Mouse (Mus musculus) embryonic facial prominence, embryonic 14.5 days (tissue): ENCODE data around the gene Mfsd4b3. TPM values are rescaled to one million over a fixed set of nuclear protein-coding genes. Genes with fewer than 3 reads are reported as not detected.
"Not testable (repeated sequence)": the region's sequence is repeated elsewhere in the genome, so short reads cannot be mapped to it uniquely, and the experiment has no call there.

Experiments used
- ATAC-seq: fragments of 200-750 bp; cut with Nextera tagmentation; 2 replicates; pipeline ENCODE4 v1.8.0; 2017; ENCODE audit warnings: low read depth, moderate number of reproducible peaks, moderate TSS enrichment
- DNase-seq: peaks from one replicate; pipeline ENCODE4 v3.0.0-alpha.2; 2015; ENCODE audit warnings: low spot score
- H3K27ac ChIP-seq: fragments of 300-500 bp; sonication (generic); replicated peaks from 2 replicates; pipeline ENCODE4 v1.5.1; 2014; ENCODE audit warnings: low read depth, mild to moderate bottlenecking, low read length, moderate library complexity
- H3K27me3 ChIP-seq: fragments of 300-500 bp; sonication (generic); replicated peaks from 2 replicates; pipeline ENCODE4 v1.6.1; 2014; ENCODE audit warnings: low read length; ENCODE audit not compliant: control insufficient read depth, insufficient read depth
- H3K36me3 ChIP-seq: fragments of 300-500 bp; sonication (generic); 2 replicates; pipeline ENCODE4 v1.6.1; 2014; ENCODE audit warnings: low read length, mixed read lengths; ENCODE audit not compliant: control insufficient read depth, insufficient read depth
- H3K4me1 ChIP-seq: fragments of 300-500 bp; sonication (generic); 2 replicates; pipeline ENCODE4 v1.6.1; 2014; ENCODE audit warnings: antibody characterized with exemption, low read length; ENCODE audit not compliant: control insufficient read depth, insufficient read depth
- H3K4me2 ChIP-seq: fragments of 300-500 bp; sonication (generic); 2 replicates; pipeline ENCODE4 v1.6.1; 2014; ENCODE audit warnings: low read depth, mild to moderate bottlenecking, low read length, moderate library complexity, mixed read lengths
- H3K4me3 ChIP-seq: fragments of 300-500 bp; sonication (generic); 2 replicates; pipeline ENCODE4 v1.5.1; 2014; ENCODE audit warnings: low read depth, mild to moderate bottlenecking, low read length
- H3K9ac ChIP-seq: fragments of 300-500 bp; sonication (generic); 2 replicates; pipeline ENCODE4 v1.6.1; 2014; ENCODE audit warnings: low read depth, mild to moderate bottlenecking, low read length, moderate library complexity, mixed read lengths
- H3K9me3 ChIP-seq: fragments of 300-500 bp; sonication (generic); 2 replicates; pipeline ENCODE4 v1.6.1; 2016; ENCODE audit warnings: low read length; ENCODE audit not compliant: control insufficient read depth
- WGBS: fragments of 180-500 bp; shearing (Covaris S2); extraction: QIAGEN DNeasy Blood & Tissue Kit; methylation state at CpG from one replicate; pipeline ENCODE4 v1.1.7; 2014; 5-methylcytosine and 5-hydroxymethylcytosine counted together
- polyA plus RNA-seq: library from polyadenylated mRNA; unstranded; fragments of >200 nt; fragmentation: Nextera tagmentation; extraction: Ambion mirVana; gene quantifications from 2 replicates; pipeline ENCODE4 v1.2.1, GENCODE M21; 2014

Mfsd4b3 gene
- polyA plus RNA-seq, 1 experiment from 2014 or later, result 0.45 TPM

DNA sequence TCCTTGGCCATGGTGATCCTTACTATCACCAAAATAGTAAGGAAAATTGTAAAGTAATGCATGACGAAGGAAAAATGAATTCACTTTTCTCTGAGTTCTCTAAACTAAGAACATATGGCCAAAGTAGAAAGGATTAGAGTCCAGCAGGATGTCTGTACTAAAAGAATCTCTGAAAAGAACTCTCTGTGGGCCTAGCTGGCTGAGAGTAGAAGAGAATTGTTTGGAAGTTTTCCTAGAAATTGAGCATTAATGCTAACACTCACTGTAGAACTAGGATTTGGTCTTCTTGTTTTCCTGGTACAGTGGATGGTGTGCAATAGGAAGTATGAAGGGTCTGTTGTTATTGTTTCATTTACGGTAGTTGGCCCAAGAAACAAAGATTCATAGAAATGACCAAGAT lies 4.8 kb downstream of the Mfsd4b3 start:
- no peaks in the 10 kb centered on the region for H3K9me3 ChIP-seq
- H3K9ac ChIP-seq, result no peak overlapping the region

DNA sequence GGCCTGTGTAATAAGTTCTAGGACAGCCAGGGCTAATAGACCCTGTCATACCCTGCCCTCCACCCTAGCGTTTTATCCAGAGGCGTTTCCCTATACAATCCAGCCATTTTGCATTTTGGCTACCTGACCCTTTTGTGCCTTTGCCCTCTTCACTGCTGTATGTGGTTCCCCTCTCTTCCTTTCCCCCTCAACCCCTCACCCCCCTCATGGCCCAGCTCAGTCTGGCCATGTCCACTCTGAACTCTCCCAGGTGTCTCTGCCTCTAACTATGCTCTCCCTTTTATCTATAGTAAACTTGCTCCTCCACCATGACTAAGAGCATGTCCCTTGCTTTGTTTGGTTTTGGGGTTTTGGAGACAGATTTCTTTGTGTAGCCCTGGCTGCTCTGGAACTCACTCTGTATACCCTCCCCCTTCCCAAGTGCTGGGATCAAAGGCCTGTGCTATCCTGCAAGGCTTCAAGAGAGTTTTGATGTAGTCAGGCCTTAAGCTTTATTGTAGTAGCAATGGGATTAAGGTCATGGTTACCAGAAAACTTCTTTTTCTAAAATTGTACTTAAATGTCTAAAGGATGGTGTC lies 10.5 kb downstream of the Mfsd4b3 start:
- WGBS, result 100% methylated on average over 2 of the region's 2 CpGs
- Histone ChIP-seq H3K36me3 (no peaks in the 10 kb centered on the region), H3K9me3 (no peaks in the 10 kb centered on the region), H3K27me3 (no peaks in the 10 kb centered on the region), H3K4me1 (no peaks in the 10 kb centered on the region), H3K4me3 (no peak overlapping the region), H3K9ac (no peak overlapping the region), H3K27ac (no peak overlapping the region), H3K4me2 (no peak overlapping the region)
- no peak for ATAC-seq
- no peak for DNase-seq

More for the DNA sequence above, 4.8 kb downstream of the Mfsd4b3 start:
- Histone ChIP-seq H3K27me3 (no peaks in the 10 kb centered on the region), H3K4me2 (no peak overlapping the region), H3K4me3 (no peak overlapping the region), H3K27ac (0 out of 2 replicates have a peak overlapping the region, but pooled peaks have one; percentile 5), H3K36me3 (no peaks in the 10 kb centered on the region), H3K4me1 (no peaks in the 10 kb centered on the region)
- DNase-seq (peak; percentile 81), ATAC-seq (no peak)
- 58% methylated on average over 2 of the region's 2 CpGs for WGBS

DNA sequence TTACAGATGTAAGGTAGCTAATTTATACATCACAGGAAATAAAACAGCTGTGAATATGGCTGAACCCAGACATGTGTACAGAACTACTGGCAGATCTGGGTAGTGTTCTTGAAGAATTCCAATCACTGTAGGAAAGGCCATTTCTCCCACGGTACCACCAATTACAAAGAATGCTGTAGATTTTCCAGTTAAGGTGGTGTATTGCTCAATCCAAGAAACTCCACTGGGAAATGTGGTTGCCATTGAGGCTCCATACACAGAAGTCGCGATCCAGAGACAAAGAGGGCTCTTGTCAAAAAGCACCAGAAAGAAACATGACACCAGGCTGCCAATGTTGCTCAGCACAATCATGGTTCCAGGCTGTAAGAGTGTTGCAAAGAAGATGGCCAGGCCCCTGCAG lies 12.8 kb downstream of the Mfsd4b3 start:
- H3K36me3 ChIP-seq, H3K9me3 ChIP-seq, H3K27ac ChIP-seq, H3K9ac ChIP-seq, H3K4me2 ChIP-seq, DNase-seq, H3K4me1 ChIP-seq, H3K27me3 ChIP-seq, H3K4me3 ChIP-seq, ATAC-seq: not testable (repeated sequence)
- WGBS, result 44% methylated on average over 3 of the region's 3 CpGs

DNA sequence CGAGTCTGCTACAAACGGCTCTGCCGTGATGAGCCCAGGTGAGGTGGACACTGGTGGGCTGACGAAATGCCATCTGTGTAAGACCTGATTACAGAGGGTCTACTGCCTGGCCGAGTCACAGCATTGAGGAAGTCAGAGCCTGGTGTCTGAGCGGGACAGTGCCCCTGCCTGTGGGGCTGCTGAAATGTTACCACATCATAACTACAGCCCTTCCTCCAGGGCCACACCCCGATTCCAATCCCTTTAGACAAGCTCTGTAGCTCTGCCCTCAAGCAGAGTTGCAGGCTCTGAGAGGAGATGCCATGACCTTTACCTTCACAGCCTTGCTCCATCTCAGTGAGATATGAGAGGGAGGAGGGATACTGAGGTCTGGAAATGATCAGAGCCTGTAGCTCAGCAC lies 23.4 kb downstream of the Mfsd4b3 start:
- ATAC-seq, result no peak
- no peaks in the 10 kb centered on the region for H3K4me1 ChIP-seq
- no peak overlapping the region for H3K9ac ChIP-seq
- DNase-seq, result no peak
- H3K27me3 ChIP-seq, result no peaks in the 10 kb centered on the region
- H3K4me2 ChIP-seq, result no peak overlapping the region
- H3K9me3 ChIP-seq, result no peaks in the 10 kb centered on the region
- no peak overlapping the region for H3K27ac ChIP-seq
- 69% methylated on average over 7 of the region's 7 CpGs for WGBS
- H3K4me3 ChIP-seq, result no peak overlapping the region
- H3K36me3 ChIP-seq, result no peaks in the 10 kb centered on the region

DNA sequence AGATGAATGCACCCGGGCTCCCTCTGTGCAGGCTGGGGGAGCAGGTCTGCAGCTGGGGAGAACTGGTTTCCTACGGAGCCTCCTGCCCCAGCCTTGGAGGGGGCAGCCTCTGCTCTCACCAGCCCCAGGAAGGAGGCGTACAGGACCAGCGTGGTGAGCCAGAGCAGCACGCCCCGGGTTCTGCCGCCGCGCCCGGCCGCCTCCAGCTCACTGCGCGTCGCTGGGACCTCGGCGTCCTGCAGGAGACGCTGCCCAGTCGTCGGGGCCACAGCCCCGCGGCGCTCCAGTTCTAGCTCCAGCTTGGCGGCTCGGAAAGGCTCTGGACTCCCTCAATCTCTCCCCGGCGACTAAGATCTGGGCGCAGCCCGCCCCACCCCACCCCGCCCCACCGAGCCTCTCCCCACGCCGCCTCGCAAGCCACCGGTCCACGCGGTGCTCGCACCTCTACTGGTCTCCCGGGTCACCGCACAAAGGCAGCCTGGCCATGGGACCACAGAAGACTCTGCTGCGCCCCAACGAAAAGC lies 33.3 kb downstream of the Mfsd4b3 start, which contains the start of gene Mfsd4b2:
Mfsd4b2 (minus strand) TSS at position 308 of the 524 bp plus-strand sequence.
- WGBS, result 0% methylated on average over 11 of the region's 41 CpGs
- DNase-seq (peak; percentile 43), ATAC-seq (peak; percentile 60)
- Histone ChIP-seq H3K9me3 (no peaks in the 10 kb centered on the region), H3K27me3 (peaks cover 14% of the 10 kb centered on the region), H3K4me2 (peak within 1 kb of the TSS; percentile 90), H3K27ac (no peak within 1 kb of the TSS), H3K4me1 (no peaks in the 10 kb centered on the region), H3K4me3 (peak within 1 kb of the TSS; percentile 42), H3K36me3 (no peaks in the 10 kb centered on the region), H3K9ac (peak within 1 kb of the TSS; percentile 58)

DNA sequence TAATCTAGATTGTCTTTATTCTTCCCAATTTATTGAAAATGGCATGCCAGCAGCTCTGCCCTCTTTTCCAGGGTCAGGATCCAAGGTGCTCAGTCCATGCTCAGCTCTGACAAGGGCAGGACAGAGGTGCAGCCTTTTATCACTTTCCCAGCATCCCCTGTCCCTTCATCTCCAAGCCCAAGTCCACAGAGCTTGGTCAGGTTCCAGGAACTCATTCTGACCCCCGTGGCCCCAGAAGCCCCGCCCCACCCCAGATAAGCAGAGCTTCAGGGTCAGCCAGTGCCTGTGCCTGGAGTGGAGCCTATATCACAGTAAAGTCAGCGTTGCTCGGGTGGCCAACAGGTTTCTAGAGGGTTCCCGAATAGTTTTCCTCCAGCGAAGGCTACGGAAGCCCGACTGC lies 35.4 kb downstream of the Mfsd4b3 start:
- H3K9me3 ChIP-seq, H3K36me3 ChIP-seq, H3K4me2 ChIP-seq, H3K4me1 ChIP-seq, DNase-seq, H3K4me3 ChIP-seq, H3K9ac ChIP-seq, ATAC-seq, H3K27ac ChIP-seq: not testable (repeated sequence)
- peaks cover 14% of the 10 kb centered on the region for H3K27me3 ChIP-seq
- WGBS, result 75% methylated on average over 8 of the region's 8 CpGs

GRCm38 (mm10) chr10:39912616-39913015 lies 47.3 kb downstream of the Mfsd4b3 start:
- Histone ChIP-seq H3K27ac (no peak overlapping the region), H3K9ac (no peak overlapping the region), H3K9me3 (no peaks in the 10 kb centered on the region), H3K4me1 (no peaks in the 10 kb centered on the region), H3K4me2 (no peak overlapping the region), H3K27me3 (no peaks in the 10 kb centered on the region), H3K4me3 (no peak overlapping the region), H3K36me3 (no peaks in the 10 kb centered on the region)
- DNase-seq (no peak), ATAC-seq (no peak)

DNA sequence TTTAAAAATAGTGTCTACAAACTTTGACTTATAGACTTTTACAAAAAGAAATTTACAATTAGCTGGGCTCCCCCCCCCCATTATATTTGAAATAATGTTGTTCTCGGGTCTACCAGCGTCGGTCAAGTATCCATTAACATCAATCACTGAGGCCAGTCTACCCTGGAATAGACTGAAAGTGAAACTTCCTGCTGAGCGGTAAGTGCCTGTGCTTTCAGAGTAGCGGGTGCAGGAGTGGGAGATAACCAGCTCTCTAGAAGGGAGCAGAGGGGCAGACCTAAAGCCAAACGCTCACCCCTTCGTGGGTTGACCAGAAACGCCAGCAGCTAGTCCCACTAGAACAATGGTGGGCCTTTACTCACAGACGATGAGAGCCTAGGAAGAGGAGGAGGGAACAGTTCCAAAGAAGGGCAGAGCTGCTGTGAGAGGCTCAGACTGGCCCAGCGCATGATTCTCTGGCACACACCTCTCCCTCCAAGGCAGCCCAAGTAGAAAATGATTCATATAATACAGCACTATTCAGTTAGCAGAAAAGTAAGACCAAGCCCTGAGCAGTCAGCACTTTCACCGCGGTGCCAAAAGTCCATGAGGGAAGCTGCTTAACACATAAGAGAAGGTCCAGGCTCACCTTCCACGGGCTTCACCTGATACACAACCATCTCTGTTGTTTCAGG lies 51.0 kb downstream of the Mfsd4b3 start:
- Histone ChIP-seq H3K9me3 (no peaks in the 10 kb centered on the region), H3K4me2 (no peak overlapping the region), H3K4me1 (no peaks in the 10 kb centered on the region), H3K27ac (no peak overlapping the region), H3K4me3 (no peak overlapping the region), H3K36me3 (no peaks in the 10 kb centered on the region), H3K27me3 (no peaks in the 10 kb centered on the region), H3K9ac (no peak overlapping the region)
- DNase-seq, result no peak
- no peak for ATAC-seq
- 70% methylated on average over 13 of the region's 13 CpGs for WGBS
